Mouse (Mus musculus) stomach, postnatal 0 days (tissue): ENCODE measurements at regions not wholly inside any gene's neighbourhood (a gene's known extent, or its start where the extent isn't known, plus 50 kb on each side); places are given as distances from the start of the nearest gene placed in this dataset.

Experiments
- ATAC-seq: fragments of 200-750 bp; cut with Nextera tagmentation; 2 replicates; pipeline ENCODE4 v1.8.0; 2017; ENCODE audit not compliant: low FRiP score, low TSS enrichment
- DNase-seq: peaks from one replicate; pipeline ENCODE4 v3.0.0-alpha.2; 2016; ENCODE audit warnings: low spot score
- H3K27ac ChIP-seq: fragments of 300-500 bp; sonication (generic); replicated peaks from 2 replicates; pipeline ENCODE4 v1.5.1; 2014; ENCODE audit warnings: mild to moderate bottlenecking, control low read depth
- H3K27me3 ChIP-seq: fragments of 300-500 bp; sonication (generic); 2 replicates; pipeline ENCODE4 v1.6.1; 2014; ENCODE audit warnings: low read length; ENCODE audit not compliant: control insufficient read depth, insufficient read depth
- H3K36me3 ChIP-seq: fragments of 300-500 bp; sonication (generic); 2 replicates; pipeline ENCODE4 v1.6.1; 2014; ENCODE audit warnings: low read length, mixed read lengths; ENCODE audit not compliant: control insufficient read depth, insufficient read depth
- H3K4me1 ChIP-seq: fragments of 300-500 bp; sonication (generic); replicated peaks from 2 replicates; pipeline ENCODE4 v1.6.1; 2014; ENCODE audit warnings: antibody characterized with exemption; ENCODE audit not compliant: control insufficient read depth, insufficient read depth
- H3K4me2 ChIP-seq: fragments of 300-500 bp; sonication (generic); replicated peaks from 2 replicates; pipeline ENCODE4 v1.6.1; 2014; ENCODE audit warnings: low read depth, mild to moderate bottlenecking, control low read depth, moderate library complexity
- H3K4me3 ChIP-seq: fragments of 300-500 bp; sonication (generic); 2 replicates; pipeline ENCODE4 v1.5.1; 2014; ENCODE audit warnings: low read depth, low read length, control low read depth
- H3K9ac ChIP-seq: fragments of 300-500 bp; sonication (generic); 2 replicates; pipeline ENCODE4 v1.6.1; 2014; ENCODE audit warnings: mild to moderate bottlenecking, low read length, control low read depth, mixed read lengths
- H3K9me3 ChIP-seq: fragments of 300-500 bp; sonication (generic); 2 replicates; pipeline ENCODE4 v1.6.1; 2016; ENCODE audit warnings: low read length; ENCODE audit not compliant: control insufficient read depth
- CTCF ChIP-seq: IDR thresholded peaks from 2 replicates; pipeline ENCODE4 v1.5.1; 2016; ENCODE audit warnings: antibody characterized with exemption, low read depth, mild to moderate bottlenecking, moderate library complexity
- EP300 ChIP-seq: optimal IDR thresholded peaks from 2 replicates; pipeline ENCODE3; 2016; ENCODE audit warnings: antibody characterized with exemption
- WGBS: fragments of 180-500 bp; shearing (Covaris S2); extraction: QIAGEN DNeasy Blood & Tissue Kit; methylation state at CpG from one replicate; pipeline ENCODE4 v1.1.7; 2014; 5-methylcytosine and 5-hydroxymethylcytosine counted together

- Histone ChIP-seq H3K4me2 (no peak overlapping the region), H3K27ac (no peak overlapping the region), H3K9ac (no peak overlapping the region), H3K27me3 (no peaks in the 10 kb centered on the region), H3K4me3 (no peak overlapping the region), H3K4me1 (no peaks in the 10 kb centered on the region), H3K9me3 (no peaks in the 10 kb centered on the region), H3K36me3 (no peaks in the 10 kb centered on the region)
- no peak for TF ChIP-seq CTCF
- TF ChIP-seq EP300: no peak
- WGBS: 96% methylated on average over 2 of the region's 2 CpGs
- ATAC-seq (no peak), DNase-seq (no peak)
Observed at GRCm38 (mm10) chr1:56164366-56164765, 472.9 kb downstream of the Hsfy2 start.

- Histone ChIP-seq H3K27ac (no peak overlapping the region), H3K4me3 (no peak overlapping the region), H3K36me3 (no peaks in the 10 kb centered on the region), H3K9me3 (no peaks in the 10 kb centered on the region), H3K9ac (no peak overlapping the region), H3K4me1 (no peaks in the 10 kb centered on the region), H3K27me3 (no peaks in the 10 kb centered on the region), H3K4me2 (no peak overlapping the region)
- DNase-seq (no peak), ATAC-seq (no peak)
- WGBS: 56% methylated on average over 7 of the region's 7 CpGs
- TF ChIP-seq CTCF: no peak
- TF ChIP-seq EP300: no peak
Observed at GRCm38 (mm10) chr1:56130951-56131350, 506.3 kb downstream of the Hsfy2 start.

GRCm38 (mm10) chr1:56089254-56089834, 547.9 kb downstream of the Hsfy2 start:
- ATAC-seq: peak; percentile 51; the same call in 1 of the 2 replicates
- no peak overlapping the region for H3K27ac ChIP-seq
- no peaks in the 10 kb centered on the region for H3K27me3 ChIP-seq
- H3K36me3 ChIP-seq: no peaks in the 10 kb centered on the region
- WGBS: 39% methylated on average over 4 of the region's 4 CpGs
- H3K9ac ChIP-seq: no peak overlapping the region
- H3K4me3 ChIP-seq: no peak overlapping the region
- H3K4me1 ChIP-seq: no peaks in the 10 kb centered on the region
- no peaks in the 10 kb centered on the region for H3K9me3 ChIP-seq
- no peak overlapping the region for H3K4me2 ChIP-seq
- DNase-seq: peak; percentile 13
- TF ChIP-seq EP300 (no peak), CTCF (no peak)

- Histone ChIP-seq H3K27me3 (no peaks in the 10 kb centered on the region), H3K27ac (no peak overlapping the region), H3K9ac (no peak overlapping the region), H3K36me3 (no peaks in the 10 kb centered on the region), H3K9me3 (no peaks in the 10 kb centered on the region), H3K4me3 (no peak overlapping the region), H3K4me1 (no peaks in the 10 kb centered on the region), H3K4me2 (no peak overlapping the region)
- no peak for TF ChIP-seq EP300
- no peak for TF ChIP-seq CTCF
- no peak for DNase-seq
- ATAC-seq: no peak
- 34% methylated on average over 1 of the region's 1 CpGs for WGBS
Observed at GRCm38 (mm10) chr1:56088357-56088756, 548.9 kb downstream of the Hsfy2 start.

GRCm38 (mm10) chr1:56076757-56077156, 560.5 kb downstream of the Hsfy2 start:
- no peak for TF ChIP-seq CTCF
- TF ChIP-seq EP300: no peak
- no peak overlapping the region for H3K9ac ChIP-seq
- 63% methylated on average over 1 of the region's 1 CpGs for WGBS

GRCm38 (mm10) chr1:56072255-56072654, 565.0 kb downstream of the Hsfy2 start:
- H3K9me3 ChIP-seq: no peaks in the 10 kb centered on the region
- no peaks in the 10 kb centered on the region for H3K27me3 ChIP-seq
- TF ChIP-seq CTCF (no peak), EP300 (no peak)
- no peak overlapping the region for H3K27ac ChIP-seq
- ATAC-seq: no peak
- DNase-seq: no peak
- no peak overlapping the region for H3K9ac ChIP-seq
- no peak overlapping the region for H3K4me3 ChIP-seq
- H3K4me1 ChIP-seq: no peaks in the 10 kb centered on the region
- WGBS: 83% methylated on average over 2 of the region's 2 CpGs
- H3K36me3 ChIP-seq: no peaks in the 10 kb centered on the region
- H3K4me2 ChIP-seq: no peak overlapping the region

More at GRCm38 (mm10) chr1:56076757-56077156, 560.5 kb downstream of the Hsfy2 start:
- Histone ChIP-seq H3K4me2 (no peak overlapping the region), H3K27me3 (no peaks in the 10 kb centered on the region), H3K4me1 (no peaks in the 10 kb centered on the region), H3K4me3 (no peak overlapping the region), H3K9me3 (no peaks in the 10 kb centered on the region), H3K36me3 (no peaks in the 10 kb centered on the region), H3K27ac (no peak overlapping the region)
- DNase-seq: no peak
- no peak for ATAC-seq
